Mouse (Mus musculus): ENCODE data around the gene Sec1. TPM values are rescaled to one million over a fixed set of nuclear protein-coding genes. Genes with fewer than 3 reads are reported as not detected.
A peak's percentile ranks its signal among the peaks of the same experiment; 100 is the strongest.

Gene Sec1
- polyA plus RNA-seq, 1 experiment from 2014 or later = not detected

GRCm38 (mm10) chr7:45689099-45689498, 5.1 kb downstream of the Sec1 start:
- no peaks in the 10 kb centered on the region for H3K9me3 ChIP-seq (replicated peaks)
- no peaks in the 10 kb centered on the region for H3K36me3 ChIP-seq
- H3K4me3 ChIP-seq (replicated peaks) = no peak overlapping the region
- H3K27ac ChIP-seq = no peak overlapping the region
- H3K27me3 ChIP-seq = no peaks in the 10 kb centered on the region; the same call in 1 of the 2 replicates
- ATAC-seq (ENCODE audit: low read depth) (no peak), DNase-seq (no peak)
- 39% methylated on average over 6 of the region's 6 CpGs for WGBS (ENCODE audit: insufficient replicate concordance)
- H3K4me1 ChIP-seq (replicated peaks) = 0 out of 2 replicates have a peak, but pooled peaks cover 13% of the 10 kb centered on the region
- H3K9ac ChIP-seq = no peak overlapping the region
- H3K4me2 ChIP-seq = no peak overlapping the region

DNA sequence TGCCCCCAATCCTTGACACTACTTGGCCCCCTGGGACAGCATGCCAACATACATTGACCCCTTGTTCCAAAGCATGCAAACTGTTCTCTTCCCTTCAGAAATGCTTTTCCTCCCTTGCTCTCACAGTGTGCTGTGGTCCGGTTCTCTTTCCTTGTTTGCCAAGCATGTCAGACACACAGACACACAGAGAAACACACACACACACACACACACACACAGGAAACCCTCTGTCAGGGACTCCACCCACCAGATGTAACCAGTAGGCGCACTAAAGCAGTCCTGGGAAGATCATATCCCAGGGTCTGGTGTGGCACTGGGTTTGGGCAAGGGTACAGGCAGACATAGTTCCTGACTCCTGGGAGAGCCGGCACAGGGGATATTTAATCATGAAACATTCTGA, 7.4 kb downstream of the Sec1 start:
- no peaks in the 10 kb centered on the region for H3K36me3 ChIP-seq
- H3K27ac ChIP-seq = no peak overlapping the region
- no peaks in the 10 kb centered on the region for H3K9me3 ChIP-seq (replicated peaks)
- peaks cover 21% of the 10 kb centered on the region for H3K4me1 ChIP-seq (replicated peaks)
- H3K4me3 ChIP-seq (replicated peaks) = no peak overlapping the region
- no peak for ATAC-seq (ENCODE audit: low read depth)
- H3K9ac ChIP-seq = no peak overlapping the region
- no peak for DNase-seq
- H3K27me3 ChIP-seq = peaks cover 5% of the 10 kb centered on the region; the same call in 1 of the 2 replicates
- 58% methylated on average over 3 of the region's 3 CpGs for WGBS (ENCODE audit: insufficient replicate concordance)
- H3K4me2 ChIP-seq = no peak overlapping the region

DNA sequence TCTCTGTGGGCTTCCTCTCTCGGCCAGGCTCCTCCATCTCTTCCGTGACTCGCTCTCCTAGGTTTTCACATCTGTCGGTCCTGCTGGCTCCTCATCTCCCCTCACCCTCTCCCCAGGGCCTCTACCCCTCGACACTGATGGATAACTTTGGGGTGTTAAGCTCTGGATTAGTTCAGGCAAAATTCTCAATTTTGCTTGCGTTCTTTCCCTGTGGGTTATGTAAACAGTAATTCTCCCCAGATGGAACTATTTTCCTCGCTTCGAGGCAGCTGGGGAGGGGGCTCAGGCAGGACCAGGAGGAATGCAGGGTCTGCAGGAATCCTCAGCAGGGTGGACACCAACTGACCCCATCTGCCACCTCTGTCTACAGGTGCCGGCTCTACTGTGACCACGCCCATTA, 8.4 kb downstream of the Sec1 start:
- Histone ChIP-seq H3K9me3 (replicated peaks) (no peaks in the 10 kb centered on the region), H3K9ac (no peak overlapping the region), H3K4me3 (replicated peaks) (no peak overlapping the region), H3K27me3 (peaks cover 5% of the 10 kb centered on the region; the same call in 1 of the 2 replicates), H3K4me2 (no peak overlapping the region), H3K36me3 (no peaks in the 10 kb centered on the region), H3K4me1 (replicated peaks) (peaks cover 31% of the 10 kb centered on the region), H3K27ac (no peak overlapping the region)
- DNase-seq (no peak), ATAC-seq (ENCODE audit: low read depth) (no peak)
- 51% methylated on average over 10 of the region's 10 CpGs for WGBS (ENCODE audit: insufficient replicate concordance)

GRCm38 (mm10) chr7:45683396-45684050, 10.7 kb downstream of the Sec1 start, which contains the start of gene Ntn5:
Gene Ntn5 (plus strand): TSS chr7:45684022.
- Histone ChIP-seq H3K27ac (no peak within 1 kb of the TSS), H3K9me3 (replicated peaks) (no peaks in the 10 kb centered on the region), H3K27me3 (peaks cover 5% of the 10 kb centered on the region; the same call in 1 of the 2 replicates), H3K4me1 (replicated peaks) (peaks cover 22% of the 10 kb centered on the region), H3K4me3 (replicated peaks) (no peak within 1 kb of the TSS), H3K9ac (no peak within 1 kb of the TSS), H3K4me2 (no peak within 1 kb of the TSS), H3K36me3 (no peaks in the 10 kb centered on the region)
- 66% methylated on average over 7 of the region's 7 CpGs for WGBS (ENCODE audit: insufficient replicate concordance)
- no peak for ATAC-seq (ENCODE audit: low read depth)
- no peak for DNase-seq

DNA sequence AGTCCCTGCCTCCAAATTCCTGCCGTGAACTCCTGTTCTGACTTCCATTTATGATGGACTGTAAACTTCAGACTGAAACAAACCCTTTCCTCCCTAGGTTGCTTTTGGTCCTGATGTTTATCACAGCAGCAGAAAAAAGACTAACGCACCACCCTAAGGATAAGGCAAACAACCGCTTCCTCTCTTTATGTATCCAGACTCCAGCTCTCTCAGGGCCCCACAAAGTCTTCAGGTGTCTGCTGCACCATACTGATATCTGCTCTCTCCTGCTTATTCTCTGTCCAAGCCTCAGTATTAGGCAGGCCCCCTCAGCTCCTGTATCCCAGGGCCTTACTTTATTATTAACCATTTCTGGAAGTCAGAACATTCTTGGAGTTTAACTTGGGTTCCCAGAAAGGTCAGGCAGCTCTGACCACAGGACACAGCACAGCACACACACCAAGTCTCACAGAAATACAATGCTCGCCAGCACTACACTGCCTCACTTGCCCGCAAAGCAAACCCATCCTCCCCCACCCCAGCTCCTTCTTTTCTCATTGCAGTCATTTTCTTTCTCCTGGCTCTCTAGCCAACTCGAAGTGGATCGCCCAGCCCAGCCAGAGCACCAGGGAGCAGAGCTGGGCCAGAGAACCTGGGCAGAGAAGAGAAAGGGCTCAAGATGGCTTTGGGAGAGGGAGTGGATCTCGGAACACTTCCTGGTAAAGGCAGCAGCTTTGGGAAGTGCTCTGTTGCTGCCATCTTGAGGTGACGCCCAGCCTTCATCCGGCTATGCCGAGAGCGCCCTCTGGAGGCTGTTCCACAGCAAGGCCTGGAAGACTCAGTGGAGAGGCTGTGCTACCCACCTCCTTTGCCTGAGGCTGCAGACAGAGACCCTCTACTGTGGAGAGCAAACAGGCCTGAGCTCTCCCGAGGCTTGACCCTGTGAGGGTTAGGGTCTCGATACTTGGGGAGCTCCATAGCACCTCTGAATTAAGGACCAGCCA, 11.8 kb downstream of the Sec1 start:
- WGBS (ENCODE audit: insufficient replicate concordance) = 24% methylated on average over 14 of the region's 14 CpGs
- Histone ChIP-seq H3K4me1 (replicated peaks) (peaks cover 22% of the 10 kb centered on the region), H3K9ac (peak overlapping the region; percentile 44; the same call in 1 of the 2 replicates), H3K9me3 (replicated peaks) (no peaks in the 10 kb centered on the region), H3K27ac (no peak overlapping the region), H3K36me3 (no peaks in the 10 kb centered on the region), H3K27me3 (peaks cover 5% of the 10 kb centered on the region; the same call in 1 of the 2 replicates), H3K4me3 (replicated peaks) (no peak overlapping the region), H3K4me2 (peak overlapping the region; percentile 37)
- peak; percentile 54 for DNase-seq
- peak; percentile 54 for ATAC-seq (ENCODE audit: low read depth)

- no peak for DNase-seq
- no peak overlapping the region for H3K9ac ChIP-seq
- H3K27me3 ChIP-seq = 0 out of 2 replicates have a peak, but pooled peaks cover 5% of the 10 kb centered on the region
- ATAC-seq (ENCODE audit: low read depth) = no peak
- peaks cover 22% of the 10 kb centered on the region for H3K4me1 ChIP-seq (replicated peaks)
- WGBS (ENCODE audit: insufficient replicate concordance) = 46% methylated on average over 8 of the region's 8 CpGs
- no peaks in the 10 kb centered on the region for H3K9me3 ChIP-seq (replicated peaks)
- no peak overlapping the region for H3K27ac ChIP-seq
- H3K4me3 ChIP-seq (replicated peaks) = no peak overlapping the region
- H3K36me3 ChIP-seq = no peaks in the 10 kb centered on the region
- H3K4me2 ChIP-seq = no peak overlapping the region
Observed at GRCm38 (mm10) chr7:45681046-45681736, 13.0 kb downstream of the Sec1 start.

GRCm38 (mm10) chr7:45679966-45680621, 14.1 kb downstream of the Sec1 start:
- no peak for DNase-seq
- Histone ChIP-seq H3K4me1 (replicated peaks) (peaks cover 19% of the 10 kb centered on the region), H3K9me3 (replicated peaks) (no peaks in the 10 kb centered on the region), H3K36me3 (no peaks in the 10 kb centered on the region), H3K27me3 (0 out of 2 replicates have a peak, but pooled peaks cover 8% of the 10 kb centered on the region), H3K4me2 (no peak overlapping the region), H3K4me3 (replicated peaks) (no peak overlapping the region), H3K27ac (no peak overlapping the region), H3K9ac (no peak overlapping the region)
- WGBS (ENCODE audit: insufficient replicate concordance) = 65% methylated on average over 14 of the region's 14 CpGs
- no peak for ATAC-seq (ENCODE audit: low read depth)

DNA sequence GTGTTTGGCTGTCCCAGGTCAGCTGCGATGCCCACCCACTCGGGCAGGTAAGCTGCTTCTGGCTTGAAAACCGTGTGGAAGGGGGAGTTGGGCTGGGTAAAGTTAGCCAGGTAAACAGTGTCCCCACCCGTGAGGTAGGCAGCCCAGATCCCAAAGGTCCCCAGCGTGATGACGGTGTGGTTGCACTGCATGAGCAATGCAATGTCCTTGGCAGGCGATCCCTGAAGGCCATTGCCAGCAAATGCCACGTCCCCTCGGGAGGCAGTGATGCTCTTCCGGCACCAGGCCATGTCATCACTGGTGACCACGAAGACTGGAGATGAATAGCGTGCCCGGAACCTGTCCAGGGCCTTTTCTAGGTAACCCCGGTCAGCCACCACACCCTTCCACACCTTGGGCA, 15.7 kb downstream of the Sec1 start:
- DNase-seq (no peak), ATAC-seq (ENCODE audit: low read depth) (no peak)
- H3K27ac ChIP-seq = no peak overlapping the region

GRCm38 (mm10) chr7:45677627-45678295, 16.4 kb downstream of the Sec1 start:
- no peak for ATAC-seq (ENCODE audit: low read depth)
- H3K4me2 ChIP-seq = no peak overlapping the region
- no peak overlapping the region for H3K4me3 ChIP-seq (replicated peaks)
- no peak overlapping the region for H3K9ac ChIP-seq
- 0 out of 2 replicates have a peak, but pooled peaks cover 7% of the 10 kb centered on the region for H3K27me3 ChIP-seq
- WGBS (ENCODE audit: insufficient replicate concordance) = 61% methylated on average over 7 of the region's 7 CpGs
- H3K9me3 ChIP-seq (replicated peaks) = no peaks in the 10 kb centered on the region
- DNase-seq = no peak
- H3K36me3 ChIP-seq = no peaks in the 10 kb centered on the region
- no peak overlapping the region for H3K27ac ChIP-seq
- peaks cover 19% of the 10 kb centered on the region for H3K4me1 ChIP-seq (replicated peaks)

More for the DNA sequence above, 15.7 kb downstream of the Sec1 start:
- Histone ChIP-seq H3K9ac (no peak overlapping the region), H3K4me1 (replicated peaks) (peaks cover 19% of the 10 kb centered on the region), H3K27me3 (0 out of 2 replicates have a peak, but pooled peaks cover 7% of the 10 kb centered on the region), H3K4me2 (no peak overlapping the region), H3K4me3 (replicated peaks) (no peak overlapping the region), H3K9me3 (replicated peaks) (no peaks in the 10 kb centered on the region), H3K36me3 (no peaks in the 10 kb centered on the region)
- WGBS (ENCODE audit: insufficient replicate concordance) = 76% methylated on average over 14 of the region's 14 CpGs

- Histone ChIP-seq H3K27me3 (0 out of 2 replicates have a peak, but pooled peaks cover 4% of the 10 kb centered on the region), H3K9ac (no peak overlapping the region), H3K4me2 (no peak overlapping the region), H3K4me3 (replicated peaks) (no peak overlapping the region), H3K27ac (no peak overlapping the region), H3K4me1 (replicated peaks) (peaks cover 6% of the 10 kb centered on the region), H3K36me3 (no peaks in the 10 kb centered on the region), H3K9me3 (replicated peaks) (0 out of 2 replicates have a peak, but pooled peaks cover 2% of the 10 kb centered on the region)
- ATAC-seq (ENCODE audit: low read depth) = no peak
- 82% methylated on average over 9 of the region's 9 CpGs for WGBS (ENCODE audit: insufficient replicate concordance)
- DNase-seq = no peak
Observed at GRCm38 (mm10) chr7:45668921-45669320, 25.3 kb downstream of the Sec1 start.

Measured in liver, embryonic 13.5 days (tissue).